Mouse (Mus musculus) ovary, postnatal 36 days (tissue): ENCODE results near the gene Dgkz.

Source experiments
- DNase-seq: peaks from one replicate; pipeline ENCODE4 v3.0.0; 2022; ENCODE audit warnings: low spot score, mixed read lengths

The Dgkz gene

DNA sequence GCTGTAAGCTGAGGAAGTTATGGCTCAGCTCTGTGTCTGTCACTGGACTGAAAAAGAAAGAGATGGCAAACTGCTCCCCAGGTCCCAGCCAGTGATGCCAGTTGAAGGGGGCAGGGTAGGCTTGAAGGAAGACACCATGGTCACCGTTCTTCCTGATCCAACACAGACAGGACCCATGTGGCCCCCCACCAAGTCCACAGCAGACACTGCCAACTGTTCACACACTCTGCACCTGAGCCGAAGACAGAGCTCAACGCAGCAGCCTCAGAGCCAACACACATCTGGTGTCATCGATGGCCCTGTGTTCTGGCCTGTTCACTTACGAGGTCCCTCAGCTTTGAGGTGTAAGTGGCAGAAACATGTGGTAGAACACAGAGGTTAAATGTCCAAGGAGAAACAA lies 15.2 kb downstream of the Dgkz start:
- DNase-seq, result no peak

- no peak for DNase-seq
Observed at GRCm38 (mm10) chr2:91959544-91960410, 15.9 kb downstream of the Dgkz start.

DNA sequence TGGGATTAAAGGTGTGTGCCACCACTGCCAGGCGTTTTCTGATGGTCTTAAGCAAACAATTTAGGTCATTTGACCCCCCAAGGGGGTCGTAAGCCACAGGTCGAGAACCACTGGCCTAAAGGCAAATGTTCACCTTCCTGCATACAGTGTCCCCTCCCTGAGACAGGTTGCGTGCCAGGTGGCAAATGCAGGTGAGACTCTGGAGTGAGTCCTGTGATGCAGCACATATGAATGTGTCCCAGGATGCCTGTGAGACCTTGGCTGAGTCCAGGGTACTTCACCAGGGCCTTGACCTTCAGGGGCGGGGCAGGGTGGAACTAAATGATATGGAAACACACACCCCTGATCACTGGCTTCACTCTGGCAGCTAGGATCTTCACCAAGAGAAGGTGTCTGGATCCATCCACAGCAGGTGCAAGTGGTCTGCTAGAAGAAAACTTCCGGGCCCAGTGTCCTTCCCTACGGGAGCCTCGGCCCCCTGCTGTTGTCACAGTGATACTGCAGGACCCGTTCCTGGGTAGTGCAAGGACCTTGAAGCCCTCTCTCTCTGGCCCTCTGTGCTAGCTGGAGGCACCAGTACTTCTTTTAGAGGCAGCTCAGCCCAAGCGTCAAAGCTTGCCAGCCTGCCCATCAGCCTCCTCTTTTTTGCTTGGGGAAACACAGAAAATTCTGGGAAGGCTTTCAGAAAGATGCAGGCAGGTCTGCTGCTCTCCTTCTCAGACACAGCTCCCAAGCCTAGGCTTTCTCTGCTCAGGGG lies 16.8 kb downstream of the Dgkz start:
- DNase-seq, result peak; percentile 65

GRCm38 (mm10) chr2:91958049-91958448 lies 17.6 kb downstream of the Dgkz start:
- DNase-seq, result no peak

DNA sequence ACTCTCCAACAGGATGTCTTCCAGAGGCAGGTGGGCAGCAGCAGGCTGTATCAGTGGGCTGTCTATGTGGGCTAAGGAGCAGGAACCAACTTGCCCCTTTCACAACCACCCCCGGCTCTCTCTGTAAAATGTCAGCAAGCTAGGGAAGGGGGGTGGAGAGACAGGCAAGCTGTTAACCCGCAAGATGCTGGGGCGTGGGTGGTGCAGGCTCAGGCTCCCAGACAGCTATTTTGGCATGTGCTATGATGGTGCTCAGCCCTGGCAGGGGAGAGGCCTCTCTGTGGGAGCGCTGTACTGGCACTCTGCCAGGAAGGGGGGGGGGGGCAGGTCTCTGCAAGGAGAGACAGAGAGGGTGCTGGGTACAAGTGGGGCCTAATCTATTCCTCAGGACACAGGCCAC lies 18.6 kb downstream of the Dgkz start:
- DNase-seq, result no peak

DNA sequence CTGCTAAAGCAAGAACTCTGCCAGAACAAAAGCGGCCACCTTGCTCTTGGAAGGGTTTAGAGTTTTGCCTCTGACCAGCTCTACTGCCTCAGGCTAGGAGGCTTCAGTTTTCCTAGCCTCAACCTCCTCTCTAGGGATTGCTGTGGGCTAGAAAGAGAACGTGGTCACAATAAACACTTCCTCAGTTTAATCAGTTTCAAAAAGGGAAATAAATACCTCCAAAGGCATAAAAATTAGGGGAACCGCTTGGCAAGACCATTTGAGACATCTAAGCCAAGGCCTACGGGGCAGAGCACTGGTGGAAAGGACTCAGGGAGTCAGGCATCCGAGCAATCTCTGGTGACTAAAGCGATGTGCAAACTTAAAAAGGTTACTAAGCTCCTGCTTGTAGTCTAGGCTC lies 19.8 kb downstream of the Dgkz start:
- no peak for DNase-seq

GRCm38 (mm10) chr2:91955121-91955591 lies 20.5 kb downstream of the Dgkz start:
- DNase-seq, result no peak

DNA sequence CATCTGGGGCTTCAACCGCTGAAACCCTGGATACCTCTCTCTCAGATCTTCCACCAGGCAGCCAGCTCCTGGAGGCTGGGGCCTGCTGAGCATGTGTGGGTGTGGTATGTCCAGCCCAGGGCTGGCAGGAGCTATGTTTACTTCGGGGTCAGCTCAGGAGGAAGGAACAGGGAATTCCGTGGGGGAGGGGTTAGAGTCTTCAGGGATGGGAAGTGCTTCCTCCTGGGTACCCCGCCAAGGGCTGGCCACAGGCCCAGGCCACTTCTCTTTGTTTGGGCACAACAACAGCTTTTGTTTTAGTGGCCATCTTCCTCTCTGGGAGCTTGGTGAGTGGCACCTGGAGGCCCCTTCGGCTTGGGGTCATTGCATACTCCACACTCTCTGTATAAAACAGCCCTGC lies 21.8 kb downstream of the Dgkz start:
- peak; percentile 36 for DNase-seq

DNA sequence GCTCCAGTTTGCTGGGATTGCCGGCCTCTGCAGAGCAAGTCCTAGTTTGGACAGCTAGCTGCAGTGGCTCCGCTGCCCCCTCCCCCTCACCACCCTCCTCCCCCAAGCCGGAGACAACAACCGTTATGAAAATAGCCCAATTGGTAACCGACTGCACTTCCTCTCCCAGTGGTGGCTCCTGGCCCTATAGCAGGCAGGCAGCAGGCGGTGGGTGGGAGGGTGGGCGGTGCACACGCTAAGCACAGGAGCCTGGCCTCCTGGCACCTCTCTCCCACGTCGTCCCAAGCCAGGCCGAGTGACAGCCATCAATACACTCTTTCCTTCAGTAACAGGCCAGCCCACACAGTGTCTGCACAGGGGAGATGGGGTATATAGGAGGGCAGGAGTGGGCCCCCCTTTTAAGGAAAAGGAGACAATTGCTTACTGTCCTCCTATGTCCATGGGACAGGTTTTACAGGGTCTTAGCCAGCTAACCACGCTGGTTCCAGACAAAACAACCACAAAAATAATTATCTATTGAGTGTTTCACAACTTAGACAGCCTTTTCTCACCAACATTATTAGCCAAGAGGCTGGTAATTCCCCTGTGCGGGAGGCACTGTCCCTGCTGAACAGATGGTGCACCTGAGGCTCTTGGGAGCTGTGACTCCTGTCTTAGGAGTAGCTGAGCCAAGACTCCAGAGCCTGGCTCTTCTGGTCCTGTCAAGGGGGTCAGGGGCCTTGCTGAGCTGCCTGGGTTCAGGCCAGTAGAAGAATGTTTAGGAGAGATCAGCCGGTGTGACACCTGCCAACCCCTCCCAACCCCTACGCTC lies 25.2 kb downstream of the Dgkz start:
- peak; percentile 33 for DNase-seq

GRCm38 (mm10) chr2:91949411-91950274 lies 26.0 kb downstream of the Dgkz start:
- peak; percentile 46 for DNase-seq

DNA sequence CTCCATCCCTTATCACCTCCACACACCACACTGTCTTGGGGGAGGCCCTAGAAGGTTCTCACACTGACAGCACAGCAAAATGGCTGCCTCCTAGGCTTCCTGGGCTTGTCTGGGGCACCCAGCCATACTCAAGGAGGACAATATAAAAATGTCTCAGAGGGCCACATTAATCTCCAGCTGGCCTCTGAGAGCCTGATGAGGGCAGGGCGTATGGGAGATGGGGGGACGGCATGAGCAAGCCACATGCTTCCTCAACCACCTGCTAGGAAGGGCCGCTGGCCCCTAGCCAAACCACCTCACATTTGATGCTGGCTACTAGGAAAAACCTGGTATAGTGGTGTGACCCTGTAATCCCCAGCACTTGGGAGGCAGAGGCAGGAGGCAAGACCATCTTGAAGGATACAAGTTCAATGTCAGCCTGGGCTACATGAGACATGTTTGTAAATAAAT lies 26.8 kb downstream of the Dgkz start:
- no peak for DNase-seq

GRCm38 (mm10) chr2:91948151-91948509 lies 27.5 kb downstream of the Dgkz start:
- DNase-seq, result no peak

- no peak for DNase-seq
Observed at GRCm38 (mm10) chr2:91947397-91948150, 28.1 kb downstream of the Dgkz start.

DNA sequence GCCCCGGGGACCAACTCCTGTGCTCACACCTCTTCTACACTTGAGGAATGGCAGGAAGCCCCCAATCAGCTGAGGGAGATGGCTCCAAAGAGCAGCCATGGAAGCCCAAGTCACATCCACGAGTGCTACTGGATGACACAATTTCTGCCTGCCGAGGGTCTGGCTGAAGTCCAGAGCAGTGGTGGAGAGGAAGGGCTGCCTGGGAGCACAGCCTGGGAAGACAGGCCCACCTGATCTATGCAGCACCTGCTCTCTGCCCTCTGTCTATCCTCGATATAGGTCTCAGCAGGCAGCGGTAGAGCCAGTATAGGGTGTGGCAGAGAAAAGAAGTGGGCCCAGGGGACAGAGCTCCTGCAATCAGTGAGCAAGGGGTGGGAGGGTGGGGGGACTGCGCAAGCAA lies 28.8 kb downstream of the Dgkz start:
- DNase-seq, result no peak

GRCm38 (mm10) chr2:91945483-91945882 lies 30.2 kb downstream of the Dgkz start, which contains the start of gene Gm9821:
Gm9821 (plus strand) TSS chr2:91945703.
- DNase-seq, result no peak

GRCm38 (mm10) chr2:91944170-91944950 lies 31.3 kb downstream of the Dgkz start:
- DNase-seq, result peak; percentile 76

DNA sequence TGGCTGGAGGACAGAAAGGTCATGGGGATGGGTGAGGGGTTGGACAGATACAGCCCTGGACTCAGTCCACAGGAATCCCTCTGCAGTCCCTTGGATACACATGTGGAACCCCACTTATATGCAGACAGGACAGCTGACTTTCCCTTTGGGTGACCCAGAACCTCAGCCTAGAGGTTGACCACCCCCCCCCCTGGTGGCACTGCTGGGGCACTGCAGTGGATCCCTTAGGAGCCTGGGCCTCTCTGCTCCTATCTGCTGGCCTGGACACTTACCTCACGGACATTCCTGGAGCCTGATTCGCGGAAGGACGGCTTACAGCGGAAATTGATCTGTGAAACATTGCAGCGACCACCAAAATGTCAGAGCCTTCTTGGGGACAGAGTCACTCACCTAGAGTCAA lies 33.3 kb downstream of the Dgkz start:
- DNase-seq, result no peak

GRCm38 (mm10) chr2:91939303-91939935 lies 36.2 kb downstream of the Dgkz start:
- no peak for DNase-seq

GRCm38 (mm10) chr2:91936154-91936553 lies 39.5 kb downstream of the Dgkz start:
- no peak for DNase-seq
